Mouse (Mus musculus) Patski (cell line): Measurements from ENCODE around the gene Upp2. TPM values are rescaled to one million over a fixed set of nuclear protein-coding genes. Genes with fewer than 3 reads are reported as not detected.

Experiments
- ATAC-seq: fragments of 100-300 bp; one replicate; pipeline ENCODE4 v1.8.0; 2021
- CTCF ChIA-PET: fragments of 350-600 bp; sonication (Branson Sonifier 250); formaldehyde crosslinking; loops from one replicate; lab custom pipeline; 2022; ENCODE audit warnings: inconsistent platforms; lab: Charles Lee
- POLR2A ChIA-PET: fragments of 350-600 bp; sonication (Branson Sonifier 250); formaldehyde crosslinking; loops from one replicate; lab custom pipeline; 2022; ENCODE audit warnings: antibody characterized with exemption, inconsistent platforms; lab: Charles Lee
- DNase-seq: peaks from one replicate; pipeline ENCODE4 v3.0.0-alpha.2; 2011; ENCODE audit warnings: low read depth, low spot score
- H3K27me3 ChIP-seq: fragments of 371-371 bp; one replicate; pipeline ENCODE4 v1.5.1; 2021
- CTCF ChIP-seq: fragments of 100-300 bp; IDR thresholded peaks from one replicate; pipeline ENCODE4 v1.5.1; 2021
- in situ Hi-C: fragments of 300-500 bp; cut with MboI; formaldehyde crosslinking; loops from 3 replicates; pipeline ENCODE4 v1.11.1; 2018; ENCODE audit warnings: low pct_unique_long_range_greater_than_20kb, mixed read lengths
- polyA plus RNA-seq: library from polyadenylated mRNA; unstranded; gene quantifications from one replicate; pipeline ENCODE4 v1.2.3, GENCODE M21; 2021

Upp2 gene
- polyA plus RNA-seq, 1 experiment from 2014 or later, result 3.6 TPM

DNA sequence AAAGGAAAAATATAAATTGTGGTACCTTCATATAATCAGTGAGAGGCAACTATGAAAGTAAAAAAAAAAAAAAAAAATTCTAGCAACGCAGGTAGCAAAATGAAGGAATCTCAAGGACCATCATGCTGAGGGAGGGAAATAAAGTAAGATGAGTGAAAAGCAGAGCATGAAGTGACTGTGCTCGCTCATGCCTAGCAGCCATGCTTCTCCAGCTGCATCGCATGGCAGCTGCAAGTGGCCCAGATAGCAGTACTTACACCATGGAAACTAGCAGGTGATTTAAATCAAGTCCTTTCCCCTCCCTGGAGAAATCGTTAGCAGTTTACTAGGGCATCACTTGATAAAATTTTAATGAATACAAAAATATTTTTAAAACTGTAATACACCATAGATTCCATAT, 34.3 kb downstream of the Upp2 start:
- ChIA-PET CTCF (no interaction called here), POLR2A (no interaction called here)
- DNase-seq (no peak), ATAC-seq (no peak)
- in situ Hi-C loops, result no loop called here
- no peak for TF ChIP-seq CTCF
- H3K27me3 ChIP-seq, result no peaks in the 10 kb centered on the region

GRCm38 (mm10) chr2:58603379-58603778, 36.3 kb downstream of the Upp2 start:
- DNase-seq (no peak), ATAC-seq (no peak)
- H3K27me3 ChIP-seq, result no peaks in the 10 kb centered on the region
- POLR2A ChIA-PET, result no interaction called here
- in situ Hi-C loops, result no loop called here
- CTCF ChIA-PET, result no interaction called here
- no peak for TF ChIP-seq CTCF

DNA sequence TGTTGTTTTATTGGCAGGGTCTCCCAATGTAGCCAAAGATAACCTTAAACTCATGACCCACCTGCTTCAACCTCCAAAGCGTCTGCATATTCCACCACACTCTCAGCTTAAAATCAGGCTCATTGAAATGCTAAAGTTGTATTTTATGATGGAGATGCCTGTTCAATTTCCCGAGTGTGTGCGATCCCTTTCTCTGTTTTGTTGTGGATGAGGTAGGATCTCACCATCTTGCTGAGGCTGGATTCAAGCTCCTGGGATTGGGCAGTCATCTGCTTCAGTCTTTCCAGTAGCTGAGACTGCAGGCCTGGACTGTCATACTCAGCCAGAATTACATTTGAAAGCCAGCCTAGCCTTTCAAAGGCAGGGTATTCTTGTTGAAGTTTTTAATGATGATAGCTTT, 37.7 kb downstream of the Upp2 start:
- CTCF ChIA-PET, result interaction anchor here (0.7 to 1.0 kb wide), 2 partner anchors 19 to 61 kb away, joined by 3 read pairs; no protein-coding TSS in a partner anchor
- in situ Hi-C loops, result no loop called here
- no peak for TF ChIP-seq CTCF
- H3K27me3 ChIP-seq, result no peaks in the 10 kb centered on the region
- DNase-seq (no peak), ATAC-seq (no peak)
- POLR2A ChIA-PET, result no interaction called here

DNA sequence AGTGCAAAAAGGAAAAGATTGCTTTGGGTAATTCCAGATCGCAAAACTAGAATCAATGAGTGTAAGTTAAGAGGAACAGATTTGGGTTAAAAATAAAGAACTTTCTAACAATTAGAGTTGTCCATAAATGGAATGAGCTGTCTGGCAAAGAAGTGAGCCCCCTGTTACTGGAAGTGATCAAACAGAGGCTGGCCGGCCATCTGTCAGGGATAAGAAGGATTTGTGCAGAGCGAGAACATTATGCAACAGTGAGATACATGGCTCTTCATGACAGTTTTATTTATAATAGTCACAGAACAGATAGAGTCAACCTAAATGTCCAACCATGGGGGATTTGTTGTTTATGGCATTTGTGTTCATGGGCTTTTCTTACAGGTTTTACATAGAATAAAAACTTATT, 46.6 kb downstream of the Upp2 start:
- ATAC-seq (no peak), DNase-seq (no peak)
- TF ChIP-seq CTCF, result no peak
- POLR2A ChIA-PET, result no interaction called here
- no peaks in the 10 kb centered on the region for H3K27me3 ChIP-seq
- CTCF ChIA-PET, result interaction anchor here (1.1 to 1.4 kb wide), 2 partner anchors 10 to 66 kb away, joined by 3 read pairs; no protein-coding TSS in a partner anchor
- in situ Hi-C loops, result no loop called here

DNA sequence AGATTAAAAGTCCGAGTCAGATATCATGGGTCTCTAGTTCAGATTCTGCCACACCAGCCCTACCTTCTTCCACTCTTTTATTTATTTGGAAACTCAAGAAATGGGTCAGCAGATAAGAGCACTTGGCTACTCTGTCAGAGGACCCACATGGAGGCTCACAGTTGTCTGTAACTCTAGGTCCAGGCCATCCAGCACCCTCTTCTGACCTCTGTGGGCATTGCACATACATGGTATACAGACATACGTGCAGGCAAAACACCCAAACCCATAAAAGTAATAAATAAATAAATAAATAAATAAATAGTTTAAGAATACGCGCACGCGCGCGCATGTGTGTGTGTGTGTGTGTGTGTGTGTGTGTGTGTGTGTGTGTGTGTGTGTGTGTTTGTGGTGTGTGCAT, 47.8 kb downstream of the Upp2 start:
- DNase-seq (no peak), ATAC-seq (no peak)
- ChIA-PET POLR2A (no interaction called here), CTCF (interaction anchor here (1.5 kb wide), 1 partner anchor 14 kb away, joined by 4 read pairs; no protein-coding TSS in a partner anchor)
- in situ Hi-C loops, result no loop called here
- no peaks in the 10 kb centered on the region for H3K27me3 ChIP-seq
- TF ChIP-seq CTCF, result peak; percentile 30

DNA sequence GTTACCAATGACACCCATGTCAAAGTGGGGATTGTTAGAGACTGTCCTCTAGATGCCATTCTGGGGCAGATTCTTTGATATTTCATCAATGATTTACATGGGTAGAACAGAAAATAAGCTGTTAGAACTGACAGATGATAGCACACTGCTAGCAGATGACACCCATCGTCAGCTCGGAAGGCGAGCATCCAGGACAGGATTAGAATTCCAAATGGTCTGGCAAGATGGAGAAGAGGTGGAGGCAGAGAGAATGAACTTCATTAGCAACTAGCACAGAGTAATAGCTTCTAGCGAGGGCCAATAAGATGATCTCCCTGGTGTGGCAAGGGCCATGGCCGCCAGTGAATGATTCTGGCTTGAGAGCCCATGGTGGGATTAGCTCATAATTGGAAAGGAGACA, 48.7 kb downstream of the Upp2 start:
- POLR2A ChIA-PET, result no interaction called here
- CTCF ChIA-PET, result interaction anchor here (1.2 to 1.7 kb wide), 5 partner anchors 13 to 50 kb away, joined by 3 to 4 read pairs (median 4); no protein-coding TSS in a partner anchor
- DNase-seq, result no peak
- TF ChIP-seq CTCF, result no peak
- no peak for ATAC-seq
- in situ Hi-C loops, result no loop called here
- H3K27me3 ChIP-seq, result no peaks in the 10 kb centered on the region

GRCm38 (mm10) chr2:58625186-58625585, 58.1 kb downstream of the Upp2 start:
- CTCF ChIA-PET, result interaction anchor here (1.5 kb wide), 1 partner anchor 14 kb away, joined by 4 read pairs; no protein-coding TSS in a partner anchor
- H3K27me3 ChIP-seq, result no peaks in the 10 kb centered on the region
- in situ Hi-C loops, result no loop called here
- DNase-seq (no peak), ATAC-seq (no peak)
- POLR2A ChIA-PET, result no interaction called here
- TF ChIP-seq CTCF, result no peak

DNA sequence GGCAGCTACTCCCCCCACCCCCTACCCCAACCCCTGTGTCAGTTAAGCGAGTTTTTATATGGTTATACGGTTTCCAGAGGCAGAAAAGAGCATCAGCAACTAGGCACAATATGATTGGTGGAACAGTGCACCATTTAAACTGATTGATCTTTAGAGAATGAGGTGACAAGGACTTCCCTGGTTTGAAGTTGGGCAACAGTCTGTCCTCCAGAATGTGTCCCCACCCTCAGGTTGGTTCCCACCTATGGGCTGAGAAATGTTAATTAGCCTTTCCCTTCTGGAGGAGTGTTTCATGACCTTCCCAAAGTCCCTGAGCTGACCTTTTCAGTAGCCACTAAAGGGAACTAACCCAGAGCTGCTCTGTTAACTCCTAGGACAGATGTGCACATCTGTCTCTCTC, 58.6 kb downstream of the Upp2 start:
- in situ Hi-C loops, result no loop called here
- H3K27me3 ChIP-seq, result peaks cover 1% of the 10 kb centered on the region
- TF ChIP-seq CTCF, result no peak
- ChIA-PET CTCF (no interaction called here), POLR2A (no interaction called here)
- DNase-seq (no peak), ATAC-seq (no peak)

DNA sequence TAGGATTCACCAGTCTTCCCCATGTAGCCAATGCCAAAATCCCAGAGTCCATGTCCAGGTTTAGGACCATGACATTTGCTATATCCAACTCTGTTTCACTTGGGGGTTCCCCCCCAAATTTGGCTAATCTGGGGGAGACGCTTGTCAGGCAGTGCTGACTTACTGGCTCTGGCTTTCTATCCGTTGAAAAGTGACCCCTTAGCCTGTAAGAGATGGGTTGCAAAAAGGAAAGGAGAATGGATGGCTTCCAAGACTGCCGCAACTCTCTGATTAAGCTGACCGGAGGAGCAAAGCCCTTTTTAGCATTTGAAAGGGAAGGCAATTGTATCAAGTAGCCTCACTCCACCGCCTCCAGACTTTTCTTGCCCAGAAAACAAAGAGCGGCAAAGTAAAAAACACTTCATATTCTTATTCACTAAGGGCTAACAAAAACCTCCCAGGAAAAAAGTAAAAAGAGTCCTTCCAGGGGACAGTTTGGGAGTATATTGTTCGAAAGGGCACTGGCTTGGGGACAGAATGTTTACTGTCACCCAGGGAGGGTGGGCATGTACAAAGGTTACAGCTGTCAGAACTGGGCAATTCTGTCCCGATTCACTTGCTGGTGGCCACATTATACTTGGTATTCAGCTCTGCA, 59.2 kb downstream of the Upp2 start:
- TF ChIP-seq CTCF, result no peak
- POLR2A ChIA-PET, result no interaction called here
- CTCF ChIA-PET, result no interaction called here
- no peak for ATAC-seq
- no peak for DNase-seq
- in situ Hi-C loops, result no loop called here
- peaks cover 3% of the 10 kb centered on the region for H3K27me3 ChIP-seq

DNA sequence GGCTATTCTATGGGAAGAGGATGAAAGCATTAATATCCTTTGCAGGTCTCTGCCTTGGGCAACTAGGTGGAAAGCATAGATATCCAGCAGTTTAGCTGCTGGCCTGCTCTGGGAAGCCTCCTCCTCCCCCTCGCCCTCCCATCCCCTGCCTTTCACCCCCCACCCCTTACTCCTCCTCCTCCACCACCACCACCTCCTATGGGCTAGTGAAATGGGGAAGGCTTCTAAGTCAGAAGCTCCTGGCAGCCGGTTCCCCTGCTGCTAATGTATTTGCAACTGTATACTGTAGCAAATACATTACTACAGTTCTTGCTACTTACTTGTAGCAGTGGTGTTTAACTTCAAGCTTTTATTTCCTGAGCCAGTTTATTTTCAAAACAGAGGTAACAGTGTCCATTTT, 60.9 kb downstream of the Upp2 start:
- ATAC-seq (no peak), DNase-seq (no peak)
- peaks cover 3% of the 10 kb centered on the region for H3K27me3 ChIP-seq
- CTCF ChIA-PET, result no interaction called here
- no peak for TF ChIP-seq CTCF
- POLR2A ChIA-PET, result no interaction called here
- in situ Hi-C loops, result no loop called here

- POLR2A ChIA-PET, result no interaction called here
- TF ChIP-seq CTCF, result no peak
- CTCF ChIA-PET, result interaction anchor here (0.8 to 1.5 kb wide), 3 partner anchors 11 to 17 kb away, joined by 3 to 4 read pairs (median 3); no protein-coding TSS in a partner anchor
- in situ Hi-C loops, result no loop called here
- DNase-seq, result no peak
- H3K27me3 ChIP-seq, result peaks cover 3% of the 10 kb centered on the region
- no peak for ATAC-seq
These were observed 61.9 kb downstream of the Upp2 start for GRCm38 (mm10) chr2:58628993-58629392.
